Mouse (Mus musculus): ENCODE measurements at regions not wholly inside any gene's neighbourhood (a gene's known extent, or its start where the extent isn't known, plus 50 kb on each side); places are given as distances from the start of the nearest gene placed in this dataset.
"Not testable (repeated sequence)": the region's sequence is repeated elsewhere in the genome, so short reads cannot be mapped to it uniquely, and the experiment has no call there.

- DNase-seq (ENCODE audit: low spot score) = no peak
These were observed 213.2 kb upstream of the Stxbp6 start for GRCm38 (mm10) chr12:45287759-45288158.

- DNase-seq (ENCODE audit: low spot score) = no peak
These were observed 181.8 kb upstream of the Stxbp6 start for GRCm38 (mm10) chr12:45256309-45256708.

- no peak for DNase-seq (ENCODE audit: low spot score)
These were observed 136.6 kb upstream of the Stxbp6 start for GRCm38 (mm10) chr12:45211131-45211530.

- DNase-seq (ENCODE audit: low spot score) = no peak
These were observed 120.9 kb upstream of the Stxbp6 start for GRCm38 (mm10) chr12:45195304-45195920.

- peak; percentile 34 for DNase-seq (ENCODE audit: low spot score)
These were observed 112.6 kb upstream of the Stxbp6 start for GRCm38 (mm10) chr12:45187149-45187548.

GRCm38 (mm10) chr12:45184510-45184909, 110.0 kb upstream of the Stxbp6 start:
- no peak for DNase-seq (ENCODE audit: low spot score)

- DNase-seq (ENCODE audit: low spot score) = no peak
These were observed 102.9 kb upstream of the Stxbp6 start for GRCm38 (mm10) chr12:45177454-45177853.

GRCm38 (mm10) chr12:45175259-45175658, 100.8 kb upstream of the Stxbp6 start:
- DNase-seq (ENCODE audit: low spot score) = not testable (repeated sequence)

GRCm38 (mm10) chr12:45171927-45172642, 97.6 kb upstream of the Stxbp6 start:
- DNase-seq (ENCODE audit: low spot score) = peak; percentile 53

GRCm38 (mm10) chr12:45162011-45162410, 87.5 kb upstream of the Stxbp6 start:
- DNase-seq (ENCODE audit: low spot score) = no peak

- DNase-seq (ENCODE audit: low spot score) = not testable (repeated sequence)
These were observed 87.1 kb upstream of the Stxbp6 start for GRCm38 (mm10) chr12:45161581-45161980.

- DNase-seq (ENCODE audit: low spot score) = no peak
These were observed 84.5 kb upstream of the Stxbp6 start for GRCm38 (mm10) chr12:45158986-45159385.

- no peak for DNase-seq (ENCODE audit: low spot score)
These were observed 63.0 kb upstream of the Stxbp6 start for GRCm38 (mm10) chr12:45137438-45138018.

- DNase-seq (ENCODE audit: low spot score) = no peak
These were observed 58.9 kb upstream of the Stxbp6 start for GRCm38 (mm10) chr12:45133415-45133814.

- DNase-seq (ENCODE audit: low spot score) = no peak
These were observed 56.6 kb upstream of the Stxbp6 start for GRCm38 (mm10) chr12:45131139-45131538.

- DNase-seq (ENCODE audit: low spot score) = no peak
These were observed 51.4 kb upstream of the Stxbp6 start for GRCm38 (mm10) chr12:45125866-45126265.
